Mouse (Mus musculus): ENCODE results near the gene Txndc9. TPM values are rescaled to one million over a fixed set of nuclear protein-coding genes. Genes with fewer than 3 reads are reported as not detected.

Txndc9 gene
- total and polyA plus RNA-seq, 3 experiments: 65.5 to 102 (median 74.6) TPM

GRCm38 (mm10) chr1:37957659-37958058 is 40.0 kb downstream of the Txndc9 start, which contains the start of gene Lyg1:
Gene Lyg1 (minus strand): TSS chr1:37957759.
- no peaks in the 10 kb centered on the region for H3K4me1 ChIP-seq (ENCODE audit: control insufficient read depth in 1 of 2, insufficient read depth in 2 of 2, low read length in 2 of 2)
- DNase-seq (ENCODE audit: low read depth, low spot score): no peak
- TF ChIP-seq RCOR1 (IDR thresholded peaks at IDR 0.05; ENCODE audit: low read depth, low read length): no peak
- TF ChIP-seq CTCF (IDR thresholded peaks at IDR 0.05 in 2 of 3, conservative IDR thresholded peaks at IDR 0.05 in 1 of 3; ENCODE audit: control insufficient read depth in 1 of 3, insufficient read depth in 1 of 3, low read depth in 2 of 3, low read length in 3 of 3, poor library complexity in 1 of 3, severe bottlenecking in 1 of 3): no peak
- TF ChIP-seq MYC (IDR thresholded peaks at IDR 0.05; ENCODE audit: low read depth, low read length): no peak
- TF ChIP-seq MAX (IDR thresholded peaks at IDR 0.05; ENCODE audit: low read length): no peak
- no peak for TF ChIP-seq CHD2 (IDR thresholded peaks at IDR 0.05; ENCODE audit: low read length)
- TF ChIP-seq GATA1 (IDR thresholded peaks at IDR 0.05; ENCODE audit: low read depth, low read length): no peak
- H3K36me3 ChIP-seq (ENCODE audit: control insufficient read depth in 1 of 2, insufficient read depth in 2 of 2, low read length in 2 of 2): no peaks in the 10 kb centered on the region
- H3K9me3 ChIP-seq (replicated peaks; ENCODE audit: insufficient read depth, low read length): no peaks in the 10 kb centered on the region
- no peak within 1 kb of the TSS for H3K4me3 ChIP-seq (ENCODE audit: control insufficient read depth in 1 of 2, insufficient read depth in 1 of 2, low read depth in 2 of 2, low read length in 2 of 2)
- no peak within 1 kb of the TSS for H3K27ac ChIP-seq (ENCODE audit: control insufficient read depth, low read depth, low read length)
- no peaks in the 10 kb centered on the region for H3K79me2 ChIP-seq (ENCODE audit: control insufficient read depth, insufficient read depth, low read length, poor library complexity)
- H3K9ac ChIP-seq (ENCODE audit: control insufficient read depth, low read depth, low read length, poor library complexity, severe bottlenecking): no peak within 1 kb of the TSS
- H3K27me3 ChIP-seq (ENCODE audit: control insufficient read depth in 1 of 2, insufficient read depth in 2 of 2, low read length in 2 of 2): peaks cover 9 to 15% of the 10 kb centered on the region in 2 experiments

DNA sequence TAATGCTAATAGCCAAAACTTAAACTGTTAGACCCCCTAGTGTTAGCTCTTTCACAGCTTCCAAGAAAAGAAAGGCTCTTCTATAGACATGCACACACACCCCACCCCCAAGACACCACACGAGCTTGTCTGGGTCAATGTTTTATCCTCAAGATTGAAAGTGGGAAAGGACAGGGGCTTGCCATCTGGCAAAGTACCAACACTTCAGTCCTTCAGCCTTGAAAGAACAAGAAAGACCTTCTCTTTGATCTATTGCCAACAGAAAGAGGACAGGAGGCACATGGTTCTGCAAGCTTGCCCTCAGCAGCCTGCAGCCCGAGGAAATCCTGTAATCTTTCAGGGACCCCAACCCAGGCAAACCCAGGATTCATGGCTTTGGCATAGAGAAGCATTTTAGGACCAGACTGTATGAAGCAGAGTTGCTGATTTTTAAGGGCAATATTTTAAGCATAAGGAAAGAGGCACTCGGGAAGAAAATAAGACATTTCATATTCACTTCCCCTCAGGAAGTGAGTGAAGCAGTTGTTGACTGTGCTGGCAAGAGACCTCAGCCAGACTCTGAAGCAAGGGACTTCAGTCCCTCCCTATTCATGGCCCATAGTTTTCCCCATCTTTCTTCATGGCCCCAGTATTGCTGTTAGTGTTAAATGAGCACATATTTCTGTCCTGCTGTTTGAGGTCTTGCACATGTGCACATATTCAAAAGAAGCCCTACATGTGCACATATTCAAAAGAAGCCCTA is 40.8 kb downstream of the Txndc9 start:
- Histone ChIP-seq H3K27me3 (ENCODE audit: control insufficient read depth in 1 of 2, insufficient read depth in 2 of 2, low read length in 2 of 2) (peaks cover 7 to 15% of the 10 kb centered on the region in 2 experiments), H3K79me2 (ENCODE audit: control insufficient read depth, insufficient read depth, low read length, poor library complexity) (no peaks in the 10 kb centered on the region), H3K4me3 (ENCODE audit: control insufficient read depth in 1 of 2, insufficient read depth in 1 of 2, low read depth in 2 of 2, low read length in 2 of 2) (no peak overlapping the region), H3K27ac (ENCODE audit: control insufficient read depth, low read depth, low read length) (no peak overlapping the region), H3K36me3 (ENCODE audit: control insufficient read depth in 1 of 2, insufficient read depth in 2 of 2, low read length in 2 of 2) (no peaks in the 10 kb centered on the region), H3K4me1 (ENCODE audit: control insufficient read depth in 1 of 2, insufficient read depth in 2 of 2, low read length in 2 of 2) (no peaks in the 10 kb centered on the region), H3K9me3 (replicated peaks; ENCODE audit: insufficient read depth, low read length) (no peaks in the 10 kb centered on the region), H3K9ac (ENCODE audit: control insufficient read depth, low read depth, low read length, poor library complexity, severe bottlenecking) (no peak overlapping the region)
- no peak for DNase-seq (ENCODE audit: low read depth, low spot score)
- TF ChIP-seq SMC3 (IDR thresholded peaks at IDR 0.05; ENCODE audit: low read depth, low read length): no peak
- no peak for TF ChIP-seq ZNF384 (IDR thresholded peaks at IDR 0.05; ENCODE audit: low read depth, low read length)
- no peak for TF ChIP-seq TBP (IDR thresholded peaks at IDR 0.05; ENCODE audit: low read depth, low read length)
- no peak for TF ChIP-seq KAT2A (conservative IDR thresholded peaks at IDR 0.05; ENCODE audit: low read depth, low read length)
- no peak for TF ChIP-seq MAFK (IDR thresholded peaks at IDR 0.05; ENCODE audit: borderline replicate concordance, low read depth, low read length)
- no peak for TF ChIP-seq E2F4 (IDR thresholded peaks at IDR 0.05; ENCODE audit: borderline replicate concordance, low read depth, low read length)
- no peak for TF ChIP-seq USF1 (IDR thresholded peaks at IDR 0.05; ENCODE audit: low read depth, low read length)
- TF ChIP-seq ELF1 (IDR thresholded peaks at IDR 0.05; ENCODE audit: low read depth, low read length): no peak
- TF ChIP-seq USF2 (IDR thresholded peaks at IDR 0.05; ENCODE audit: borderline replicate concordance in 1 of 2, insufficient read depth in 1 of 2, low read depth in 1 of 2, low read length in 2 of 2): no peak
- TF ChIP-seq MYC (IDR thresholded peaks at IDR 0.05; ENCODE audit: low read depth, low read length): no peak
- TF ChIP-seq SIN3A (IDR thresholded peaks at IDR 0.05; ENCODE audit: low read length): no peak
- no peak for TF ChIP-seq POLR2AphosphoS2 (IDR thresholded peaks at IDR 0.05; ENCODE audit: low read length)
- TF ChIP-seq MYB (IDR thresholded peaks at IDR 0.05; ENCODE audit: low read depth, low read length): no peak
- no peak for TF ChIP-seq TCF12 (IDR thresholded peaks at IDR 0.05; ENCODE audit: low read depth, low read length)
- TF ChIP-seq POLR2AphosphoS5 (IDR thresholded peaks at IDR 0.05; ENCODE audit: borderline replicate concordance, low read depth, low read length): no peak
- no peak for TF ChIP-seq NELFE (IDR thresholded peaks at IDR 0.05; ENCODE audit: low read depth, low read length)

Measured in MEL (cell line).